Mouse (Mus musculus) brain, adult 2 months (tissue): Measurements from ENCODE around the gene Gm4871.

Experiments
- DNase-seq: peaks from one replicate; pipeline ENCODE4 v3.0.0; 2011; ENCODE audit warnings: low read depth, low spot score

The Gm4871 gene

GRCm38 (mm10) chr5:144990481-144990880, 42.1 kb downstream of the Gm4871 start:
- no peak for DNase-seq

GRCm38 (mm10) chr5:144990051-144990450, 42.5 kb downstream of the Gm4871 start:
- no peak for DNase-seq

- DNase-seq = no peak
Measured at GRCm38 (mm10) chr5:144989061-144989405, 43.5 kb downstream of the Gm4871 start.

GRCm38 (mm10) chr5:144988340-144989060, 44.1 kb downstream of the Gm4871 start:
- peak; percentile 88 for DNase-seq

- DNase-seq = no peak
Measured at GRCm38 (mm10) chr5:144987561-144987960, 45.0 kb downstream of the Gm4871 start.

GRCm38 (mm10) chr5:144984839-144985238, 47.7 kb downstream of the Gm4871 start:
- no peak for DNase-seq

- no peak for DNase-seq
Measured at GRCm38 (mm10) chr5:144983227-144983626, 49.3 kb downstream of the Gm4871 start.
